Mouse (Mus musculus) stomach, embryonic 16.5 days (tissue): ENCODE data around the gene Fanca. TPM values are rescaled to one million over a fixed set of nuclear protein-coding genes. Genes with fewer than 3 reads are reported as not detected.

Experiments
- ATAC-seq: fragments of 200-750 bp; cut with Nextera tagmentation; 2 replicates; pipeline ENCODE4 v1.8.0; 2017; ENCODE audit warnings: moderate number of reproducible peaks, moderate TSS enrichment; ENCODE audit not compliant: insufficient read depth, low FRiP score
- H3K27ac ChIP-seq: fragments of 300-500 bp; sonication (generic); 2 replicates; pipeline ENCODE4 v1.5.1; 2014; ENCODE audit warnings: low read length
- H3K27me3 ChIP-seq: fragments of 300-500 bp; sonication (generic); 2 replicates; pipeline ENCODE4 v1.6.1; 2014; ENCODE audit warnings: low read length, control low read depth, mixed read lengths; ENCODE audit not compliant: control insufficient read depth, insufficient read depth
- H3K36me3 ChIP-seq: fragments of 300-500 bp; sonication (generic); 2 replicates; pipeline ENCODE4 v1.6.1; 2014; ENCODE audit warnings: low read length; ENCODE audit not compliant: control insufficient read depth, insufficient read depth
- H3K4me1 ChIP-seq: fragments of 300-500 bp; sonication (generic); 2 replicates; pipeline ENCODE4 v1.6.1; 2014; ENCODE audit warnings: low read length, control low read depth, mixed read lengths; ENCODE audit not compliant: control insufficient read depth, insufficient read depth
- H3K4me2 ChIP-seq: fragments of 300-500 bp; sonication (generic); 2 replicates; pipeline ENCODE4 v1.6.1; 2014; ENCODE audit warnings: low read depth, low read length, mixed read lengths
- H3K4me3 ChIP-seq: fragments of 300-500 bp; sonication (generic); replicated peaks from 2 replicates; pipeline ENCODE4 v1.5.1; 2014; ENCODE audit warnings: mild to moderate bottlenecking, low read length
- H3K9ac ChIP-seq: fragments of 300-500 bp; sonication (generic); 2 replicates; pipeline ENCODE4 v1.6.1; 2014; ENCODE audit warnings: low read length
- H3K9me3 ChIP-seq: fragments of 300-500 bp; sonication (generic); replicated peaks from 2 replicates; pipeline ENCODE4 v1.6.1; 2016; ENCODE audit warnings: low read length, control low read depth; ENCODE audit not compliant: control insufficient read depth
- WGBS: fragments of 180-500 bp; shearing (Covaris S2); extraction: QIAGEN DNeasy Blood & Tissue Kit; methylation state at CpG from one replicate; pipeline ENCODE4 v1.1.7; 2014; 5-methylcytosine and 5-hydroxymethylcytosine counted together
- polyA plus RNA-seq: library from polyadenylated mRNA; unstranded; fragments of >200 nt; fragmentation: Nextera tagmentation; extraction: Ambion mirVana; gene quantifications from 2 replicates; pipeline ENCODE4 v1.2.1, GENCODE M21; 2015

The Fanca gene
- polyA plus RNA-seq, 1 experiment from 2014 or later, result 18.1 TPM

DNA sequence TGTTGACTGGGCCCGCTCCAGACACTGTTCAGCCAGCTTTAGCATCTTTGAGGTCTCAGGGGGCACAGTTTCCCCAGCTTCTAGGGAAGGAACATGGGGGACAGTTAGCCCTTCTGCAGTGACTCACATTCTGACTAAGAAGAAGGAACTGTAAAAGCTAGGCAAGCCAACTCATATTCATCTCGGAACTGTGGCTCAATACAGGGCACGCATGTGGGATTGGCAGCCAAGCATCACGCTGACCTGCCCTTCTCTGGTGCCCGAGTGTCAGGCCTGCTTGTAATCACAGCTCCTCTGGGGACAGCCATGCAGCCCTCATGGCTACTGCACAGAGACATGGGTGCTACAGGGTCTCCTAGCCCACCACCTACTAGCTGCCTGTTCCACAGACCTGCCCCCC is 67.4 kb downstream of the Fanca start:
- Histone ChIP-seq H3K4me2 (no peak overlapping the region), H3K9me3 (no peaks in the 10 kb centered on the region), H3K4me3 (no peak overlapping the region), H3K36me3 (0 out of 2 replicates have a peak, but pooled peaks cover 17% of the 10 kb centered on the region), H3K9ac (no peak overlapping the region), H3K27ac (no peak overlapping the region), H3K4me1 (peaks cover 20% of the 10 kb centered on the region), H3K27me3 (no peaks in the 10 kb centered on the region)
- WGBS, result 96% methylated on average over 5 of the region's 5 CpGs
- no peak for ATAC-seq

DNA sequence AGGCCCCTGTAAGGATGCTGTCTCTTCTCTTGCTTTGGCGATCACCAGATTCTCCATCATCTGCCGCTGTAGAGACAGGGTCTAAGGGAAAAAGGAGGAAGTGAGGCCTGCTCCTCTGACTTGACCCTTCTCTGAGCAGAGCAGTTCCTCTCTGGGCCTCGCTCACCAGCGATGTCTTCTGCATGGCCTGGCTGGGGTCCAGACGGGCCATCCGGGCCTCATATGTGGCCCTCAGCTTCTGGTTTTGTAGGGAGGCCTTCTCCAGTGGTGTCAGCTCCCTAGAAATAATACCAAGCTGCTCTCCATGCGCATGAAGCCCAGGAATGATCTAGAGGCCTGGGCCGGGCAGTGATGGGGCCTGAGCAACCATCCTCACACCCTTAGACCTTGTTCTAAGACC is 69.8 kb downstream of the Fanca start:
- no peaks in the 10 kb centered on the region for H3K9me3 ChIP-seq
- peaks cover 11% of the 10 kb centered on the region for H3K4me1 ChIP-seq
- no peak overlapping the region for H3K9ac ChIP-seq
- H3K4me2 ChIP-seq, result no peak overlapping the region
- 86% methylated on average over 8 of the region's 8 CpGs for WGBS
- H3K36me3 ChIP-seq, result 0 out of 2 replicates have a peak, but pooled peaks cover 17% of the 10 kb centered on the region
- no peak overlapping the region for H3K27ac ChIP-seq
- ATAC-seq, result no peak
- H3K27me3 ChIP-seq, result no peaks in the 10 kb centered on the region
- no peak overlapping the region for H3K4me3 ChIP-seq

GRCm38 (mm10) chr8:123247748-123248147 is 70.6 kb downstream of the Fanca start:
- Histone ChIP-seq H3K9me3 (no peaks in the 10 kb centered on the region), H3K36me3 (0 out of 2 replicates have a peak, but pooled peaks cover 17% of the 10 kb centered on the region), H3K9ac (no peak overlapping the region), H3K27ac (no peak overlapping the region), H3K4me3 (no peak overlapping the region), H3K27me3 (no peaks in the 10 kb centered on the region), H3K4me1 (peaks cover 5% of the 10 kb centered on the region), H3K4me2 (no peak overlapping the region)
- no peak for ATAC-seq
- WGBS, result over 99% methylated on average over 6 of the region's 6 CpGs

DNA sequence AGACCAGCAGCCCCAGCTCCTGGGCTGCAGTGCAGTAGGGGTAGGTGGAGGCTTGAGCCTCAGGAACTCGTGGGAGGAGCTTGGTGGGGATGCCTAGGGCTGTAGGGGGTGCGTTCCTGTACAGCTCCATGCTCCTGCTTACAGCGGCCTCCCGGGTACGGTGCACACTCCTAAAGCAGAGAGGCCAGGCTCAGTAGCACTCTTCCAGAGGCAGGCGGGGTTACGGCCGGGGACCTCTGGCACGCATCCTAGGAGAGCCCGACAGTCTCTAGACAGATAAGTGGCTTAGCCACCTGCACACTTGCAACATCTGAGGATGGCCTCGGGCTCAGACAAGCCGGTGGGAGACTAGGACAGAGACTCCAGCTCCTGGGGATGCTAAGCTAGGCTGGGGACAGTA is 72.8 kb downstream of the Fanca start:
- Histone ChIP-seq H3K4me1 (no peaks in the 10 kb centered on the region), H3K27me3 (no peaks in the 10 kb centered on the region), H3K36me3 (0 out of 2 replicates have a peak, but pooled peaks cover 13% of the 10 kb centered on the region), H3K9ac (no peak overlapping the region), H3K9me3 (no peaks in the 10 kb centered on the region), H3K4me2 (no peak overlapping the region), H3K27ac (no peak overlapping the region), H3K4me3 (no peak overlapping the region)
- 85% methylated on average over 12 of the region's 12 CpGs for WGBS
- no peak for ATAC-seq

- WGBS, result 89% methylated on average over 4 of the region's 4 CpGs
- Histone ChIP-seq H3K4me1 (no peaks in the 10 kb centered on the region), H3K27me3 (no peaks in the 10 kb centered on the region), H3K27ac (no peak overlapping the region), H3K4me2 (no peak overlapping the region), H3K9me3 (no peaks in the 10 kb centered on the region), H3K4me3 (no peak overlapping the region), H3K36me3 (0 out of 2 replicates have a peak, but pooled peaks cover 13% of the 10 kb centered on the region), H3K9ac (no peak overlapping the region)
- no peak for ATAC-seq
These were observed 74.0 kb downstream of the Fanca start for GRCm38 (mm10) chr8:123244382-123244781.

- H3K9ac ChIP-seq, result no peak overlapping the region
- WGBS, result 64% methylated on average over 11 of the region's 11 CpGs
These were observed 75.3 kb downstream of the Fanca start for GRCm38 (mm10) chr8:123243053-123243452.

DNA sequence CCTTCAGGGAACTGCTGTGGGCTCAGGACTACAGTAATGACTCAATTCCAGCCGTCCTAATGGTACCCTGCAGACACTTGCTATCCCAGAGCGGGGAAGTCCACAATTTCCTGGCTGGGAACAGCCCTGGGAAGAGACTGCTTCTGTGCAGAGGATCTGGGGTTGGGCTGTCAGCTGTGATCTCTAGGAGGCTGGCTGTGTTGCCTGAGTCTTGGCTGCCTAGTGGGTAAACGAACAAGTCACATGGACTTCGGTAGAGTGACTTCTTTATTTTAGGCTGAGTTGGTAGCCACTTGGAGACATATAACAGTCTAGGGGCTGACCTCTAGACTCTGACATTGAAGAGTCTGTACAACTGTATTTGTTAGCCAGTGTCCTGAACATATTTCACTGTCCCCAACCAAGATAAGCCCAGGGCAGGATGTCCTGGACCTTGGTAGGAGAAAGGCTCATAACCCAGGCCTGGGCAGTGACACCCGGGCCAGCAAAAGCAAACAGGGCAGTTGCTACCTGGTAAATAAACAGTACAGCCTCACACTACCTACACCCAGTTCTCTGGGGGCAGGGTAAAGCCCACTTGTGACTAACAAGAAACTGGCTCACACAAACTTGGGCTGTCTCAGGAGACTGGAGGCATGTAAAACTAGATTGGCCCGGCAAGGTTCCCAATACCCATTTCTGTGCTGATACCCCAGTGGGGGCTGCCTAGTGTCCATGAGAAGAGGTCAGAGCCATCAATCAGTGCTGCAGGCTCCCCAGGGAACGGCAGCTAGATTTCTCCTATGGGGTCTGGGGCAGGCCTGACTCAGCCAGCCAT is 76.1 kb downstream of the Fanca start:
- Histone ChIP-seq H3K4me1 (no peaks in the 10 kb centered on the region), H3K4me3 (no peak overlapping the region), H3K9ac (no peak overlapping the region), H3K36me3 (no peaks in the 10 kb centered on the region), H3K9me3 (no peaks in the 10 kb centered on the region), H3K4me2 (no peak overlapping the region), H3K27me3 (no peaks in the 10 kb centered on the region), H3K27ac (no peak overlapping the region)
- no peak for ATAC-seq
- WGBS, result 83% methylated on average over 7 of the region's 7 CpGs

More at GRCm38 (mm10) chr8:123243053-123243452, 75.3 kb downstream of the Fanca start:
- Histone ChIP-seq H3K4me3 (no peak overlapping the region), H3K4me2 (no peak overlapping the region), H3K36me3 (0 out of 2 replicates have a peak, but pooled peaks cover 6% of the 10 kb centered on the region), H3K4me1 (no peaks in the 10 kb centered on the region), H3K27ac (no peak overlapping the region), H3K9me3 (no peaks in the 10 kb centered on the region), H3K27me3 (no peaks in the 10 kb centered on the region)
- no peak for ATAC-seq

GRCm38 (mm10) chr8:123239398-123239797 is 79.0 kb downstream of the Fanca start:
- H3K36me3 ChIP-seq, result no peaks in the 10 kb centered on the region
- H3K9ac ChIP-seq, result no peak overlapping the region
- H3K4me1 ChIP-seq, result peaks cover 6% of the 10 kb centered on the region; the same call in 1 of the 2 replicates
- H3K4me2 ChIP-seq, result no peak overlapping the region
- H3K4me3 ChIP-seq, result no peak overlapping the region
- WGBS, result 86% methylated on average over 10 of the region's 10 CpGs
- no peak for ATAC-seq
- no peaks in the 10 kb centered on the region for H3K9me3 ChIP-seq
- H3K27ac ChIP-seq, result no peak overlapping the region
- peaks cover 4% of the 10 kb centered on the region; the same call in 1 of the 2 replicates for H3K27me3 ChIP-seq
